Mouse (Mus musculus): ENCODE measurements around the gene Cpn1. TPM values are rescaled to one million over a fixed set of nuclear protein-coding genes. Genes with fewer than 3 reads are reported as not detected.
A peak's percentile ranks its signal among the peaks of the same experiment; 100 is the strongest.

Gene Cpn1
- total and polyA plus RNA-seq, 3 experiments: 0.14 to 0.66 TPM; not detected in 1

- peak; percentile 91 for DNase-seq
These were observed 46.3 kb downstream of the Cpn1 start, which contains the start of gene Dnmbp for GRCm38 (mm10) chr19:43939769-43940689. TSS of gene Dnmbp (minus strand) at chr19:43940191.

GRCm38 (mm10) chr19:43939171-43939768 is 47.1 kb downstream of the Cpn1 start:
- DNase-seq: peak; percentile 40

GRCm38 (mm10) chr19:43938355-43938754 is 48.0 kb downstream of the Cpn1 start:
- DNase-seq: no peak

- DNase-seq: no peak
These were observed 55.4 kb downstream of the Cpn1 start for GRCm38 (mm10) chr19:43930926-43931325.

GRCm38 (mm10) chr19:43930366-43930765 is 56.0 kb downstream of the Cpn1 start:
- DNase-seq: no peak

- DNase-seq: no peak
These were observed 56.5 kb downstream of the Cpn1 start for GRCm38 (mm10) chr19:43929869-43930268.

GRCm38 (mm10) chr19:43927967-43928366 is 58.4 kb downstream of the Cpn1 start:
- no peak for DNase-seq

- DNase-seq: no peak
These were observed 59.3 kb downstream of the Cpn1 start for GRCm38 (mm10) chr19:43927057-43927456.

- DNase-seq: peak; percentile 35
These were observed 60.0 kb downstream of the Cpn1 start for GRCm38 (mm10) chr19:43926141-43926987.

- DNase-seq: no peak
These were observed 62.0 kb downstream of the Cpn1 start for GRCm38 (mm10) chr19:43924361-43924760.

- no peak for DNase-seq
These were observed 63.4 kb downstream of the Cpn1 start for GRCm38 (mm10) chr19:43922963-43923362.

GRCm38 (mm10) chr19:43921410-43921809 is 64.9 kb downstream of the Cpn1 start:
- no peak for DNase-seq

- no peak for DNase-seq
These were observed 65.7 kb downstream of the Cpn1 start for GRCm38 (mm10) chr19:43920453-43921300.

- no peak for DNase-seq
These were observed 66.5 kb downstream of the Cpn1 start for GRCm38 (mm10) chr19:43919841-43920240.

GRCm38 (mm10) chr19:43918834-43919233 is 67.5 kb downstream of the Cpn1 start:
- no peak for DNase-seq

GRCm38 (mm10) chr19:43917763-43918162 is 68.6 kb downstream of the Cpn1 start:
- DNase-seq: no peak

GRCm38 (mm10) chr19:43917406-43917691 is 69.0 kb downstream of the Cpn1 start:
- DNase-seq: no peak

GRCm38 (mm10) chr19:43916586-43917405 is 69.6 kb downstream of the Cpn1 start:
- peak; percentile 56 for DNase-seq

- DNase-seq: no peak
These were observed 70.9 kb downstream of the Cpn1 start for GRCm38 (mm10) chr19:43915431-43915830.

GRCm38 (mm10) chr19:43914986-43915385 is 71.4 kb downstream of the Cpn1 start:
- no peak for DNase-seq
